Mouse (Mus musculus) spleen, adult 2 months (tissue): ENCODE results near the gene Pex7.

Source experiments
- CTCF ChIP-seq: fragments of 200-500 bp; IDR thresholded peaks from 2 replicates; pipeline ENCODE4 v1.5.1; 2011; ENCODE audit warnings: mild to moderate bottlenecking, inconsistent platforms; ENCODE audit not compliant: insufficient read depth, insufficient read length, insufficient replicate concordance; ENCODE audit errors: extremely low read depth
- POLR2A ChIP-seq: fragments of 200-500 bp; IDR thresholded peaks from 2 replicates; pipeline ENCODE4 v1.6.1; 2011; ENCODE audit warnings: low read depth, low read length, inconsistent platforms

DNA sequence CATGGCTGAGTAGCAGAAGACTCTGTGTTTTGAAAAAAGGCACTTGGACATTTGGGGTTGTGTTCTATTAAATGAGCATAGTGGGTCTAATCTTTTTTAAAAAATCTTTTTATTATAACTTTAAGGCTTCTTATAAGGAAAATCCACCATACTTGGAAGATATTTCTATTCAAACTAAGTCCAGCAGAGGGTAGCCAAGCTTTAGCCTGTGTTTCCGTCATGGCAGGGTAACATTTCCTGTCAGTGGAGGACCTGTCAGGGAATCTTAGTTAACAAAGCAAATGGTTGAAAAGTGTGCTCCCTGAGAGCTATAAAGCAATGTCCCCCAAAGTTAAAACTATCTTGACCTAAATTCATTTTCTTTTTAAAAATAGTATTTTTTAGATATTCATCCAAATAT lies 4.1 kb upstream of the Pex7 start:
- no peak for TF ChIP-seq POLR2A
- peak; percentile 2; the same call in 1 of the 2 replicates for TF ChIP-seq CTCF
